Mouse (Mus musculus) CH12.LX (cell line): ENCODE data around the gene Aoc3.
A peak's percentile ranks its signal among the peaks of the same experiment; 100 is the strongest.

ENCODE experiments used
- CTCF ChIP-seq, 2 experiments: IDR thresholded peaks in 1 of 2; conservative IDR thresholded peaks in 1 of 2; 2 replicates each; pipeline ENCODE4 v1.5.1; 2011 to 2012; ENCODE audit warnings: low read depth in 2 of 2, low read length in 2 of 2, improper control_type of control experiment in 1 of 2, inconsistent platforms in 1 of 2, mild to moderate bottlenecking in 1 of 2, moderate library complexity in 1 of 2
- EP300 ChIP-seq: IDR thresholded peaks from 2 replicates; pipeline ENCODE4 v1.6.1; 2011; ENCODE audit warnings: low read length, improper control_type of control experiment
- GABPA ChIP-seq: IDR thresholded peaks from 2 replicates; pipeline ENCODE4 v1.6.1; 2012; ENCODE audit warnings: low read depth, low read length, improper control_type of control experiment, inconsistent platforms; ENCODE audit not compliant: insufficient replicate concordance
- HCFC1 ChIP-seq: IDR thresholded peaks from 2 replicates; pipeline ENCODE4 v1.6.1; 2012; ENCODE audit warnings: low read depth, mild to moderate bottlenecking, inconsistent platforms, low read length, improper control_type of control experiment
- MAFK ChIP-seq: IDR thresholded peaks from 2 replicates; pipeline ENCODE4 v1.6.1; 2011; ENCODE audit warnings: low read length, improper control_type of control experiment; ENCODE audit not compliant: insufficient replicate concordance
- MYC ChIP-seq: IDR thresholded peaks from 2 replicates; pipeline ENCODE4 v1.6.1; 2011; ENCODE audit warnings: low read depth, mild to moderate bottlenecking, improper control_type of control experiment, low read length
- NELFE ChIP-seq: IDR thresholded peaks from 2 replicates; pipeline ENCODE4 v1.6.1; 2011; ENCODE audit warnings: low read depth, low read length, improper control_type of control experiment
- PAX5 ChIP-seq: IDR thresholded peaks from 2 replicates; pipeline ENCODE4 v1.6.1; 2012; ENCODE audit warnings: low read length, inconsistent platforms, mixed read lengths
- POLR2A ChIP-seq: IDR thresholded peaks from 2 replicates; pipeline ENCODE4 v1.6.1; 2011; ENCODE audit warnings: low read depth, mild to moderate bottlenecking, improper control_type of control experiment, low read length
- TCF12 ChIP-seq: IDR thresholded peaks from 2 replicates; pipeline ENCODE4 v1.6.1; 2014; ENCODE audit warnings: low read depth, mild to moderate bottlenecking, inconsistent platforms, low read length, improper control_type of control experiment
- UBTF ChIP-seq: IDR thresholded peaks from 2 replicates; pipeline ENCODE4 v1.6.1; 2012; ENCODE audit warnings: low read depth, mild to moderate bottlenecking, inconsistent platforms, low read length, improper control_type of control experiment, moderate library complexity
- USF1 ChIP-seq: IDR thresholded peaks from 2 replicates; pipeline ENCODE4 v1.6.1; 2014; ENCODE audit warnings: low read depth, mild to moderate bottlenecking, inconsistent platforms, low read length, improper control_type of control experiment
- ZNF384 ChIP-seq: IDR thresholded peaks from 2 replicates; pipeline ENCODE4 v1.6.1; 2012; ENCODE audit warnings: low read depth, low read length, improper control_type of control experiment, inconsistent platforms

- TF ChIP-seq NELFE (peak; percentile 93), CTCF (conservative IDR thresholded peaks at IDR 0.05 in 1 of 2, IDR thresholded peaks at IDR 0.05 in 1 of 2; ENCODE audit: low read depth in 2 of 2, low read length in 2 of 2) (peak; percentile 92 to 95), EP300 (no peak), POLR2A (peak; percentile 97), TCF12 (peak; percentile 83), MYC (0 out of 2 replicates have a peak, but pooled peaks have one; percentile 64), PAX5 (no peak), ZNF384 (no peak), USF1 (no peak), HCFC1 (peak; percentile 86), UBTF (no peak), GABPA (no peak; the same call in 1 of the 2 replicates), MAFK (no peak)
Measured at GRCm38 (mm10) chr11:101302004-101302798, 28.2 kb upstream of the Aoc3 start, which contains the start of gene Becn1.
